Mouse (Mus musculus): ENCODE data around the gene Il4i1.
A peak's percentile ranks its signal among the peaks of the same experiment; 100 is the strongest.

Il4i1 gene

GRCm38 (mm10) chr7:44819391-44819790, 3.2 kb downstream of the Il4i1 start:
- DNase-seq (ENCODE audit: low spot score): no peak

- no peak for DNase-seq (ENCODE audit: low spot score)
These were observed 3.7 kb downstream of the Il4i1 start for GRCm38 (mm10) chr7:44819863-44820262.

GRCm38 (mm10) chr7:44820525-44820924, 4.3 kb downstream of the Il4i1 start:
- no peak for DNase-seq (ENCODE audit: low spot score)

GRCm38 (mm10) chr7:44821666-44822448, 5.7 kb downstream of the Il4i1 start:
- DNase-seq (ENCODE audit: low spot score): no peak

GRCm38 (mm10) chr7:44823409-44823808, 7.2 kb downstream of the Il4i1 start:
- no peak for DNase-seq (ENCODE audit: low spot score)

GRCm38 (mm10) chr7:44824872-44825271, 8.7 kb downstream of the Il4i1 start:
- DNase-seq (ENCODE audit: low spot score): no peak

GRCm38 (mm10) chr7:44826771-44827170, 10.6 kb downstream of the Il4i1 start:
- no peak for DNase-seq (ENCODE audit: low spot score)

- no peak for DNase-seq (ENCODE audit: low spot score)
These were observed 12.5 kb downstream of the Il4i1 start for GRCm38 (mm10) chr7:44828706-44829105.

GRCm38 (mm10) chr7:44832763-44833162, 16.6 kb downstream of the Il4i1 start:
- no peak for DNase-seq (ENCODE audit: low spot score)

- DNase-seq (ENCODE audit: low spot score): no peak
These were observed 19.3 kb downstream of the Il4i1 start for GRCm38 (mm10) chr7:44835373-44836015.

GRCm38 (mm10) chr7:44836016-44836404, 19.8 kb downstream of the Il4i1 start:
- no peak for DNase-seq (ENCODE audit: low spot score)

GRCm38 (mm10) chr7:44836423-44837053, 20.4 kb downstream of the Il4i1 start:
- DNase-seq (ENCODE audit: low spot score): no peak

GRCm38 (mm10) chr7:44838073-44838472, 21.9 kb downstream of the Il4i1 start:
- no peak for DNase-seq (ENCODE audit: low spot score)

GRCm38 (mm10) chr7:44839171-44839490, 22.9 kb downstream of the Il4i1 start:
- no peak for DNase-seq (ENCODE audit: low spot score)

- DNase-seq (ENCODE audit: low spot score): no peak
These were observed 23.5 kb downstream of the Il4i1 start for GRCm38 (mm10) chr7:44839491-44840191.

- DNase-seq (ENCODE audit: low spot score): no peak
These were observed 24.2 kb downstream of the Il4i1 start for GRCm38 (mm10) chr7:44840426-44840825.

- DNase-seq (ENCODE audit: low spot score): no peak
These were observed 25.8 kb downstream of the Il4i1 start for GRCm38 (mm10) chr7:44841825-44842463.

- no peak for DNase-seq (ENCODE audit: low spot score)
These were observed 28.8 kb downstream of the Il4i1 start for GRCm38 (mm10) chr7:44845006-44845405.

GRCm38 (mm10) chr7:44846804-44847203, 30.6 kb downstream of the Il4i1 start:
- DNase-seq (ENCODE audit: low spot score): no peak

- no peak for DNase-seq (ENCODE audit: low spot score)
These were observed 31.6 kb downstream of the Il4i1 start for GRCm38 (mm10) chr7:44847772-44848171.

- peak; percentile 90 for DNase-seq (ENCODE audit: low spot score)
These were observed 32.6 kb downstream of the Il4i1 start, which contains the start of the genes Akt1s1 and Tbc1d17 for GRCm38 (mm10) chr7:44848561-44849415. Akt1s1 (plus strand) TSS chr7:44848991. Tbc1d17 (minus strand) TSS chr7:44849079.

All from ovary, postnatal 10 days (tissue).